Mouse (Mus musculus): ENCODE data around the gene Tm7sf3. TPM values are rescaled to one million over a fixed set of nuclear protein-coding genes. Genes with fewer than 3 reads are reported as not detected.
A peak's percentile ranks its signal among the peaks of the same experiment; 100 is the strongest.

Tm7sf3 gene
- polyA plus RNA-seq (2012; rRNA removed) (29.1 and 35.2 TPM in 2 replicates), polyA plus RNA-seq (2014; fragmentation: Nextera tagmentation; extraction: Ambion mirVana) (47.0 and 47.4 TPM in 2 replicates)

DNA sequence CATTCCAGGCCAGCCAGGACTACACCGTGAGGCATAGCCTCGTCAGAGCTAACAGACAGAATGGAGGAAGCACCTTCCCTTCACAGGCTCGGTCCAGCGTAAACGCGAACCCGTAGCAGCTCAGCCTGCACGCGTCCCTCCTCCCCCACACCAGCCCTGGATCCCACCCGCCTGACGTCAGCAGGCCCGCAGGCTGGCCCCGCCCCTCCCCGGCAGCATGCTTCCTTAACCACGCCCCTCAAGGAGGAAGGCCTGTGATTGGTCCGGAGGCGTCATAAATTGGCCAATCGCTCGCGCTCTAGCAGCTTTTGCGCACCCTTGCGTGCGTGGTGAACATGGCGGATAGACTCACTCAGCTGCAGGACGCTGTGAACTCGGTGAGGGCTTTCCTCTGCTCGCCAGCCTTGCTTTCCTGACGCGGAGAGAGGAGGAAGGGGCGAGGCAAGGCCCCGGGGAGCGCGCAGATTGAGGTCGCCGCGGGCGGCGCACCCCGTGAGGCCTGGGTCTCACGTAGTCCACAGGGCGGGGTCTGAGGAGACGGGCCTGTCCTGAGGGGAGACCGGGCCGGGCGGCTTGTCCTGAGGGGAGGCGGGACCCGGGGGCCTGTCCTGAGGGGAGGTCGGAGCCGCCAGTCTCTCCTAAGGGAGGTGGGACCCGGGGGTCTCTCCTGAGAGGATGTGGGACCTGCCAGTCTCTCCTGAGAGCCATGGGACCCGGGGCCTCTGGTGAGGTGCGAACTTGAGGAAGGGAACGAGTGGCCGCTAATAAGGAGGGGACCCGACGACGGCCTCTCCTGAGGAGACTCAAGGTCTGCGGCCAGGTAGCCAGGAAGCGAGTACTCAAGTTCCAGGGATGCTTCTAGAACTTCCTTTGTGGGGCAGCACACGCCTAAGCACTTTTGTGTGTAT, at the start of gene Tm7sf3, which contains the start of gene Med21:
Tm7sf3 (minus strand) TSS at position 549 of the 908 bp plus-strand sequence.
Med21 (plus strand) TSS at position 272 of the 908 bp plus-strand sequence.
- DNase-seq (ENCODE audit: low spot score) (peak; percentile 97), ATAC-seq (ENCODE audit: low FRiP score, low read depth) (peak; percentile 97)
- 1% methylated on average over 59 of the region's 60 CpGs for WGBS
- peak; percentile 98; the same call in 1 of the 2 replicates for TF ChIP-seq POLR2A (IDR thresholded peaks at IDR 0.05; ENCODE audit: borderline replicate concordance, extremely low read depth, insufficient read depth, insufficient read length)
- no peaks in the 10 kb centered on the region for H3K36me3 ChIP-seq (ENCODE audit: control insufficient read depth, insufficient read depth, low read length)
- no peaks in the 10 kb centered on the region for H3K9me3 ChIP-seq (ENCODE audit: control insufficient read depth, low read length)
- H3K9ac ChIP-seq (ENCODE audit: low read depth, low read length, severe bottlenecking): peak within 1 kb of the TSS; percentile 87
- H3K4me2 ChIP-seq (replicated peaks; ENCODE audit: low read depth, low read length, severe bottlenecking): peak within 1 kb of the TSS; percentile 85
- H3K27me3 ChIP-seq (ENCODE audit: control insufficient read depth, insufficient read depth, low read length): no peaks in the 10 kb centered on the region
- H3K4me3 ChIP-seq (replicated peaks; ENCODE audit: low read length): peak within 1 kb of the TSS; percentile 64
- H3K4me1 ChIP-seq (ENCODE audit: control insufficient read depth, insufficient read depth, low read length): peaks cover 8% of the 10 kb centered on the region
- H3K27ac ChIP-seq (replicated peaks; ENCODE audit: low read depth, low read length): peak within 1 kb of the TSS; percentile 81

DNA sequence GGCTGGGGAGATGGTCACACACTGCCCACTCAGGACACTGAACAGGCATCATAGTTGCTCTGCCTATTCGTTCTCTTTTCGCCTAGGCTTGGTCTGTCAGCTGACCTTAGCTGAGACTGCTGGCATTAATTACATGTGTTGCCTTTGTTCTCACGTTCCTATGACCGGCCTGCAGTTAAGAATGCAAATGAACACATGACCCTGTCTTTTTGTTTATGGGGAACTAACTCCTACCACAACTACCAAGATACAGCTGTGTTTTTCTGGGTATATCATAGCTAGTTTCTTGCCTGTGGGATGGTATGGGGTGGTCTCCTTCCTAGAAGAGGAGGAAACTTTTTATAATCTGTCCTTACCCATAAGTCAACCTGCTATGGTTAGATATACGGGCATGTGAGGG, 46.2 kb upstream of the Tm7sf3 start:
- no peak for TF ChIP-seq POLR2A (IDR thresholded peaks at IDR 0.05; ENCODE audit: borderline replicate concordance, extremely low read depth, insufficient read depth, insufficient read length)
- H3K27me3 ChIP-seq (ENCODE audit: control insufficient read depth, insufficient read depth, low read length): no peaks in the 10 kb centered on the region
- WGBS: 67% methylated on average over 5 of the region's 5 CpGs
- no peak for DNase-seq (ENCODE audit: low spot score)
- H3K4me1 ChIP-seq (ENCODE audit: control insufficient read depth, insufficient read depth, low read length): no peaks in the 10 kb centered on the region
- no peak overlapping the region for H3K4me2 ChIP-seq (replicated peaks; ENCODE audit: low read depth, low read length, severe bottlenecking)
- no peaks in the 10 kb centered on the region for H3K9me3 ChIP-seq (ENCODE audit: control insufficient read depth, low read length)
- no peak for ATAC-seq (ENCODE audit: low FRiP score, low read depth)
- no peak overlapping the region for H3K4me3 ChIP-seq (replicated peaks; ENCODE audit: low read length)
- H3K36me3 ChIP-seq (ENCODE audit: control insufficient read depth, insufficient read depth, low read length): no peaks in the 10 kb centered on the region
- no peak overlapping the region for H3K27ac ChIP-seq (replicated peaks; ENCODE audit: low read depth, low read length)
- H3K9ac ChIP-seq (ENCODE audit: low read depth, low read length, severe bottlenecking): no peak overlapping the region

GRCm38 (mm10) chr6:146688010-146688409, 45.4 kb upstream of the Tm7sf3 start:
- WGBS: 88% methylated on average over 7 of the region's 7 CpGs
- H3K4me3 ChIP-seq (replicated peaks; ENCODE audit: low read length): no peak overlapping the region
- no peak for ATAC-seq (ENCODE audit: low FRiP score, low read depth)
- no peaks in the 10 kb centered on the region for H3K4me1 ChIP-seq (ENCODE audit: control insufficient read depth, insufficient read depth, low read length)
- no peaks in the 10 kb centered on the region for H3K9me3 ChIP-seq (ENCODE audit: control insufficient read depth, low read length)
- no peak for TF ChIP-seq POLR2A (IDR thresholded peaks at IDR 0.05; ENCODE audit: borderline replicate concordance, extremely low read depth, insufficient read depth, insufficient read length)
- DNase-seq (ENCODE audit: low spot score): no peak
- H3K27ac ChIP-seq (replicated peaks; ENCODE audit: low read depth, low read length): no peak overlapping the region
- H3K27me3 ChIP-seq (ENCODE audit: control insufficient read depth, insufficient read depth, low read length): no peaks in the 10 kb centered on the region
- H3K4me2 ChIP-seq (replicated peaks; ENCODE audit: low read depth, low read length, severe bottlenecking): no peak overlapping the region
- no peak overlapping the region for H3K9ac ChIP-seq (ENCODE audit: low read depth, low read length, severe bottlenecking)
- no peaks in the 10 kb centered on the region for H3K36me3 ChIP-seq (ENCODE audit: control insufficient read depth, insufficient read depth, low read length)

- TF ChIP-seq POLR2A (IDR thresholded peaks at IDR 0.05; ENCODE audit: borderline replicate concordance, extremely low read depth, insufficient read depth, insufficient read length): no peak
- H3K9me3 ChIP-seq (ENCODE audit: control insufficient read depth, low read length): no peaks in the 10 kb centered on the region
- no peak overlapping the region for H3K27ac ChIP-seq (replicated peaks; ENCODE audit: low read depth, low read length)
- no peak overlapping the region for H3K4me2 ChIP-seq (replicated peaks; ENCODE audit: low read depth, low read length, severe bottlenecking)
- ATAC-seq (ENCODE audit: low FRiP score, low read depth): no peak
- no peaks in the 10 kb centered on the region for H3K4me1 ChIP-seq (ENCODE audit: control insufficient read depth, insufficient read depth, low read length)
- H3K9ac ChIP-seq (ENCODE audit: low read depth, low read length, severe bottlenecking): no peak overlapping the region
- no peaks in the 10 kb centered on the region for H3K27me3 ChIP-seq (ENCODE audit: control insufficient read depth, insufficient read depth, low read length)
- no peak for DNase-seq (ENCODE audit: low spot score)
- H3K36me3 ChIP-seq (ENCODE audit: control insufficient read depth, insufficient read depth, low read length): no peaks in the 10 kb centered on the region
- no peak overlapping the region for H3K4me3 ChIP-seq (replicated peaks; ENCODE audit: low read length)
- 83% methylated on average over 5 of the region's 5 CpGs for WGBS
Observed at GRCm38 (mm10) chr6:146686463-146687196, 44.0 kb upstream of the Tm7sf3 start.

DNA sequence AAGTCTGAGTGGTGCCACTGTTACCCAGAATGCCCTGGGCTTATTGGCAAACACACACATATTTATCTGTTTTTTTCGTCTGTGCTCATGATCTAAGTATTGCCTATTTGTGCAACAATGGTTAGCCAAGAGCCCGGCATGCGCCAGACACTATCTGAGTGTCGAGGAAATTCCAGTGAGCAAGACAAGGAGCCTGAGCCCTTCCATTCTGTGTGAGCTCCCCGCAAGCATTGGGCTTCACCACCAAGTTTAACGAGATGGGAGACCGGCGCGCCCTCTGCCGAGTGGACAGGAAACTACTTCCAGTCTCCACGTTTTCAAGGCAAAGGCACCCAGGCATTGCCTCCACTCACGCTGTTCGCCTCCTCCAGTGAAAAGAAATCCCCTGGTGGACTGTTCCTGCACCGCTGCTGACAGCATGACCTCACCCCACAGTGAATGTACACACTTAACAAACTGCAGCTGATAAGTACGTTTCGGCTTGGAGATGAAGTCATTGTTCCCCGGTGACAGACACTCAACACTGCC, 43.2 kb upstream of the Tm7sf3 start:
- WGBS: 79% methylated on average over 17 of the region's 17 CpGs
- TF ChIP-seq POLR2A (IDR thresholded peaks at IDR 0.05; ENCODE audit: borderline replicate concordance, extremely low read depth, insufficient read depth, insufficient read length): no peak

More for the DNA sequence above, 43.2 kb upstream of the Tm7sf3 start:
- Histone ChIP-seq H3K9ac (ENCODE audit: low read depth, low read length, severe bottlenecking) (no peak overlapping the region), H3K4me3 (replicated peaks; ENCODE audit: low read length) (no peak overlapping the region), H3K9me3 (ENCODE audit: control insufficient read depth, low read length) (no peaks in the 10 kb centered on the region), H3K27me3 (ENCODE audit: control insufficient read depth, insufficient read depth, low read length) (no peaks in the 10 kb centered on the region), H3K4me2 (replicated peaks; ENCODE audit: low read depth, low read length, severe bottlenecking) (no peak overlapping the region), H3K4me1 (ENCODE audit: control insufficient read depth, insufficient read depth, low read length) (no peaks in the 10 kb centered on the region), H3K27ac (replicated peaks; ENCODE audit: low read depth, low read length) (no peak overlapping the region), H3K36me3 (ENCODE audit: control insufficient read depth, insufficient read depth, low read length) (no peaks in the 10 kb centered on the region)
- no peak for ATAC-seq (ENCODE audit: low FRiP score, low read depth)
- DNase-seq (ENCODE audit: low spot score): no peak
